Mouse (Mus musculus) erythroblast, adult 5-6 weeks (primary cell): ENCODE data around the gene Slc7a14. TPM values are rescaled to one million over a fixed set of nuclear protein-coding genes. Genes with fewer than 3 reads are reported as not detected.

Experiments used
- total RNA-seq, 2 experiments: library from RNA; stranded (forward) in 1 of 2; stranded (reverse) in 1 of 2; fragments of 150-400 nt in 1 of 2; fragments of 200-764, 138-1000 nt in 1 of 2; gene quantifications; 2 replicates each; pipeline versions ENCODE4 v1.2.3 to v1.2.4; 2015 to 2017; ENCODE audit warnings: low replicate concordance in 2 of 2

Slc7a14 gene
- total RNA-seq, 2 experiments from 2014 or later, result under 0.01 TPM; not detected in 1

Other genes with a start within 250 kb of the Slc7a14 start
- 2.3 and 3.5 TPM in 2 replicates for gene Skil, start 215.3 kb downstream of the Slc7a14 start, total RNA-seq (2015; ENCODE audit: low replicate concordance)
- gene Skil, start 215.3 kb downstream of the Slc7a14 start, total RNA-seq (2017; ENCODE audit: low replicate concordance), result 5.3 and 6.8 TPM in 2 replicates
- not detected in 2 replicates for gene Cldn11, start 160.5 kb downstream of the Slc7a14 start, total RNA-seq (2015; ENCODE audit: low replicate concordance)
- gene Cldn11, start 160.5 kb downstream of the Slc7a14 start, total RNA-seq (2017; ENCODE audit: low replicate concordance), result not detected in 2 replicates